Mouse (Mus musculus) cerebellum, adult 2 months (tissue): ENCODE measurements around the gene Sdk1.

Experiments
- CTCF ChIP-seq: fragments of 200-500 bp; IDR thresholded peaks from 2 replicates; pipeline ENCODE4 v1.5.1; 2011; ENCODE audit warnings: low read depth, mild to moderate bottlenecking, control low read depth, low read length, moderate library complexity, borderline replicate concordance; ENCODE audit not compliant: insufficient read depth
- POLR2A ChIP-seq: fragments of 200-500 bp; IDR thresholded peaks from 2 replicates; pipeline ENCODE4 v1.6.1; 2011; ENCODE audit warnings: low read length, control low read depth, borderline replicate concordance; ENCODE audit not compliant: insufficient read depth

DNA sequence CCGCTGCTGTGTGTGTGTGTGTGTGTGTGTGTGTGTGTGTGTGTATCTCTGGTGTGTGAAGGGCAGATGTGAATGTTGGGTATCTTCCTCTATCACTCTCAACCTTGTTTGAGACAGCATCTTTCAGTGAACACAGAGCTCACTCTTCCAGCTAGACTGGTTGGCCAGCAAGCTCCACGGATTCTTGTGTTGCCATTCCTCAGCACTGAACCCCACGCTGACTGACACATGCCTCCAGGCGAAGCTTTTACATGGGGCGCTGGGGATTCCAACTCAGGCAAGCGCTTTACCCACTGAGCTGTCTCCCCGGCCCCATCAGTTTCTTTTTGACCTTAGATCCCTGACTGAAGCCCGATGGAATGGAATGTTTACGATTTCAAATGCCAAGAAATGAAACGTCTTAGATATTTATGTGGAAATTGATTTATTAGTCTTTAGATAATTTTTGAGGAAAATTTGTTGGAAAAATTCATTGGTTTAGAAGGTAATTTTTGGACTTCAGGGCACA lies 582.6 kb downstream of the Sdk1 start:
- TF ChIP-seq CTCF (no peak), POLR2A (no peak)
